40 mouse cellular contexts compared by ENCODE assay signal in the genomic region with DNA sequence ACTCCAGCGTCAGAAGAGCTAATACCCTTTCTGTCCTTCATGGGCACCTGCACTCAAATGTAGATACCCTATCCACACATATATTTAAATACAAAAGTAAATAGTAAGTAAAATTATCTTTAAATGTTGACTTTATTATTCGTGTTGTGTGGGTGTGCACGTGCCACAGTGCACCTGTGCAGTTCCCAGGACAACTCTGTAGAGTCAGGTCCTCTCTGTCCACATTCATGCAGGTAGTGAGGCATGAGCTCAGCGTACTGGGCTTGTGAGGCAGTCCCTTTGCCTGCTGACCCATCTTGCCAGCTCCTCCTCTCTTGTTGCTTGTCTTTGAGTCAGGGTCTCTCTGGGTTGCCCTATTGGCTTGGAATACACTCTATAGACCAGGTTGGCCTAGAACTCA. TPM values are rescaled to one million over a fixed set of nuclear protein-coding genes. Genes with fewer than 3 reads are reported as not detected.
"Had no signal": no experiment of that assay in that cellular context is flagged by ENCODE, and none has a peak within 500 bp of the region (broad histone marks: within the 10 kb centered on the region; RNA-seq: fewer than 3 reads in every experiment).

No protein-coding gene starts in this region.

- H3K36me3 ChIP-seq: heart, embryonic 10.5 days; heart, embryonic 12.5 days; hindbrain, embryonic 13.5 days; hindbrain, embryonic 15.5 days; limb, embryonic 10.5 days; limb, embryonic 12.5 days; liver, embryonic 13.5 days had no signal

- H3K4me2 ChIP-seq: heart, embryonic 12.5 days; hindbrain, embryonic 13.5 days; hindbrain, embryonic 15.5 days; limb, embryonic 12.5 days; liver, embryonic 11.5 days; liver, embryonic 13.5 days had no signal

- H3K4me3 ChIP-seq: heart, embryonic 10.5 days; heart, embryonic 12.5 days; hindbrain, embryonic 13.5 days; hindbrain, embryonic 15.5 days; layer of hippocampus, adult 2 months; limb, embryonic 10.5 days; limb, embryonic 12.5 days; liver, embryonic 13.5 days had no signal

- ATAC-seq: forebrain, postnatal 0 days; hindbrain, postnatal 0 days had no signal

- H3K9me3 ChIP-seq: heart, embryonic 12.5 days; hindbrain, embryonic 13.5 days; hindbrain, embryonic 15.5 days; limb, embryonic 10.5 days; limb, embryonic 12.5 days; liver, embryonic 13.5 days had no signal

- DNase-seq: forebrain, postnatal 0 days; gastrocnemius, postnatal 14 days; gastrocnemius, postnatal 36 days; heart, adult 18-20 months; heart, postnatal 14 days; heart, postnatal 36 days; kidney, adult 18-20 months; kidney, adult 8-10 months; kidney, postnatal 10 days; kidney, postnatal 25 days; kidney, postnatal 4 days; liver; liver, embryonic 13.5 days had no signal

- H3K4me1 ChIP-seq: heart, embryonic 10.5 days; heart, embryonic 12.5 days; hindbrain, embryonic 13.5 days; hindbrain, embryonic 15.5 days; limb, embryonic 10.5 days; limb, embryonic 12.5 days; liver, embryonic 13.5 days had no signal

- H3K27me3 ChIP-seq: heart, embryonic 12.5 days; hindbrain, embryonic 13.5 days; hindbrain, embryonic 15.5 days; limb, embryonic 12.5 days; liver, embryonic 13.5 days had no signal

- H3K9ac ChIP-seq: forebrain, postnatal 0 days; heart, embryonic 12.5 days; hindbrain, embryonic 13.5 days; hindbrain, embryonic 15.5 days; limb, embryonic 12.5 days; liver, embryonic 13.5 days had no signal

- H3K27ac ChIP-seq: heart, embryonic 10.5 days; hindbrain, embryonic 13.5 days; hindbrain, embryonic 15.5 days; hindbrain, postnatal 0 days; layer of hippocampus, adult 2 months; limb, embryonic 10.5 days; limb, embryonic 12.5 days; liver, embryonic 13.5 days had no signal

RNA-seq across cellular contexts. Expression of gene Klk6, which starts 3.4 kb away (rescaled TPM):
- total RNA-seq: forebrain, postnatal 0 days; gastrocnemius, adult 18-20 months; gastrocnemius, adult 8-10 months; gastrocnemius, postnatal 14 days; gastrocnemius, postnatal 36 days; heart, adult 18-20 months; heart, adult 8-10 months; heart, postnatal 14 days; heart, postnatal 36 days; hematopoietic stem cell, adult 5-6 weeks; hindbrain, postnatal 0 days; layer of hippocampus, postnatal 10 days; layer of hippocampus, postnatal 25 days; left cerebral cortex, postnatal 14 days had no signal
- polyA plus RNA-seq: forebrain, postnatal 0 days; gonadal fat pad, adult 2 months; heart, embryonic 10.5 days; heart, embryonic 12.5 days; heart, embryonic 14.5 days; heart, embryonic 16.5 days; hindbrain, embryonic 11.5 days; hindbrain, embryonic 13.5 days; hindbrain, embryonic 15.5 days; hindbrain, postnatal 0 days; kidney, embryonic 14.5 days; kidney, embryonic 16.5 days; limb, embryonic 10.5 days; limb, embryonic 12.5 days; limb, embryonic 14.5 days; liver, embryonic 11.5 days; liver, embryonic 13.5 days had no signal

RNA-seq across cellular contexts. Expression of gene Klk5, which starts 14.1 kb away (rescaled TPM):
- total RNA-seq: forebrain, postnatal 0 days; gastrocnemius, adult 18-20 months; gastrocnemius, adult 8-10 months; gastrocnemius, postnatal 14 days; gastrocnemius, postnatal 36 days; heart, adult 18-20 months; heart, adult 8-10 months; heart, postnatal 14 days; heart, postnatal 36 days; hematopoietic stem cell, adult 5-6 weeks; hindbrain, postnatal 0 days; layer of hippocampus, adult 2 months; layer of hippocampus, postnatal 10 days; layer of hippocampus, postnatal 25 days; left cerebral cortex, adult 18-20 months; left cerebral cortex, adult 8-10 months; left cerebral cortex, postnatal 14 days; left cerebral cortex, postnatal 36 days had no signal
- polyA plus RNA-seq: forebrain, postnatal 0 days; gonadal fat pad, adult 2 months; heart, embryonic 12.5 days; heart, embryonic 14.5 days; heart, embryonic 16.5 days; hindbrain, embryonic 13.5 days; hindbrain, embryonic 15.5 days; hindbrain, postnatal 0 days; intestine, embryonic 14.5 days; kidney, embryonic 14.5 days; kidney, embryonic 16.5 days; limb, embryonic 10.5 days; limb, embryonic 12.5 days; liver, embryonic 11.5 days; liver, embryonic 13.5 days had no signal

RNA-seq across cellular contexts. Expression of gene Klk7, which starts 16.6 kb away (rescaled TPM):
- total RNA-seq: forebrain, postnatal 0 days; gastrocnemius, adult 18-20 months; gastrocnemius, adult 8-10 months; gastrocnemius, postnatal 14 days; gastrocnemius, postnatal 36 days; heart, adult 18-20 months; heart, adult 8-10 months; hindbrain, postnatal 0 days; left cerebral cortex, adult 18-20 months; left cerebral cortex, adult 8-10 months; left cerebral cortex, postnatal 14 days; left cerebral cortex, postnatal 36 days had no signal
- polyA plus RNA-seq: gonadal fat pad, adult 2 months; heart, embryonic 10.5 days; heart, embryonic 16.5 days; hindbrain, embryonic 13.5 days; hindbrain, embryonic 15.5 days; kidney, embryonic 14.5 days; limb, embryonic 10.5 days; limb, embryonic 12.5 days; liver, embryonic 11.5 days; liver, embryonic 13.5 days had no signal

RNA-seq across cellular contexts. Expression of gene Klk9, which starts 36.0 kb away (rescaled TPM):
- total RNA-seq: forebrain, postnatal 0 days; gastrocnemius, adult 18-20 months; gastrocnemius, adult 8-10 months; gastrocnemius, postnatal 14 days; gastrocnemius, postnatal 36 days; heart, adult 18-20 months; heart, adult 8-10 months; heart, postnatal 14 days; heart, postnatal 36 days; hematopoietic stem cell, adult 5-6 weeks; hindbrain, postnatal 0 days; layer of hippocampus, adult 2 months; layer of hippocampus, postnatal 10 days; left cerebral cortex, adult 18-20 months; left cerebral cortex, adult 8-10 months; left cerebral cortex, postnatal 14 days; left cerebral cortex, postnatal 36 days had no signal
- polyA plus RNA-seq: forebrain, postnatal 0 days; gonadal fat pad, adult 2 months; heart, embryonic 10.5 days; heart, embryonic 12.5 days; heart, embryonic 14.5 days; hindbrain, postnatal 0 days; intestine, embryonic 14.5 days; kidney, embryonic 14.5 days; kidney, embryonic 16.5 days; liver, embryonic 11.5 days; liver, embryonic 13.5 days had no signal
